Mouse (Mus musculus): ENCODE data around the gene Egln2.

Egln2 gene

DNA sequence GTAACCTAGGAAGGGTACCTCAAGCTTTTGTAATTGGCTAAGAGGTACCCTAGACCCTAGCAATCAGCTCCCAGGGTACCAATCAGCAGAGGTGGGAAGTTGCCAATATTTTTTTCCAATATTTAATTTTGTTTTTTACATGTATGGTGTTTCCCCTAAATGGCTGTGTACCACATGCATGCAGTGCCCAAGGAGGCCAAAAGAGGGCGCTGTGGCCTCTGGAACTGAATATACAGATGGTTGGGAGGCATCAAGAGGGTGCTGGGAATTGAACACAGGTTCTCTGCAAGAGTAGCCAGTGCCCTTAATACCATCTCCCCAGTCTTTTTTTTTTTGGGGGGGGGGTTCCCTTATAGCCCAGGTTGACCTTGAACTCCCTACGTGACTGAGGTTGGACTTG lies 35.2 kb downstream of the Egln2 start:
- DNase-seq (ENCODE audit: low spot score): no peak

DNA sequence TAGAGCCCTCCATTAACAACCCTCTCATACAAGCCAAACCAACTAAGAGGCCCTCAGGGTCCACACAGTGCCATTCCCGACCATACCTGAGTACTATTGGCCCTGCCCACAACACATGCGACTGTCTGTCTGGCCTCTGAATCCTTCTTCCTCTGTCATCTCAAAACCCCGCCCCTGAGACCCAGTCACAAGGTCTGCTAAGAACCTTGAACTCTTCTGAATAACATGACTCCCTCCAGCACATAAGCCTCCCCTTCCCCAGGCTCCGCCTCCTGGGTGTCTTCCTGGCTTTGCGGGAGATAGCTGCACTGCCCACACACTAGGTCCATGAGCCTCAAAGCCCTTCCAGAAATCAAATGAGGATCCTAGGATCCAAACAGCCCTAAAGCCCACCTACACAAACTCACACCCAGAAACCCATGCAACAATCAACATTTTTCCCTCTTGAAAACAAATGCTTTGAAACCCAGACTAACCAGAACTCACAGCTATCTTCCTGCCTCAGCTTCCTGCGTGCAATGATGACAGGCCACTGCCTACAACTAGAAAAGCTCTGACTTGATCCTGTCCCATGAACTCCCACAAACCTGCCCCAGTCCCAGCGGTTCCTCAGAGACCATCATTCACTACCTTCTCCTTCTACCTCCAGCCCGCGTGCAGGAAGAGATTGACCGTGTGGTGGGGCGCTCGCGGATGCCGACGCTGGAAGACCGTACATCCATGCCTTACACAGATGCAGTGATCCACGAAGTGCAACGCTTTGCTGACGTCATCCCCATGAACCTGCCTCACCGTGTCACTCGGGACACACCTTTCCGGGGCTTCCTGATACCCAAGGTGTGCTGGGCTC lies 35.9 kb downstream of the Egln2 start:
- DNase-seq (ENCODE audit: low spot score): no peak

DNA sequence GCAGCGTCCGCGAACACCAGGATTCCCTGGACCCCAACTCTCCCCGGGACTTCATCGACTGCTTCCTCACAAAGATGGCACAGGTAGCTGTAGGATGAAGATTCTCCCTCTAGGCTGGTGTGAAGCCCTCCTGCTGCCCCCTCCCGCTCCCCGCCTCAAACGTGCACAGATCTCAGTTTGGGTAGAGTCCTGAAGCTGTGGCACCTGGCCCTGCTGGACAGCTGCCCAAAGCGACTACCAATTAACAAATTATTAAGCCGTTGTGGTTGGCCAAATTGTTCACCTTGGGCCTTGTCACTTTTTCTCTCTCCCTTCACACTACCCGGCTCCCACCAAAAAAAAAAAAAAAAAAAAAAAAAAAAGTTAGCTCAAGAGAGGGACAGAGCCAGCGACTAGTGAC lies 36.8 kb downstream of the Egln2 start:
- no peak for DNase-seq (ENCODE audit: low spot score)

DNA sequence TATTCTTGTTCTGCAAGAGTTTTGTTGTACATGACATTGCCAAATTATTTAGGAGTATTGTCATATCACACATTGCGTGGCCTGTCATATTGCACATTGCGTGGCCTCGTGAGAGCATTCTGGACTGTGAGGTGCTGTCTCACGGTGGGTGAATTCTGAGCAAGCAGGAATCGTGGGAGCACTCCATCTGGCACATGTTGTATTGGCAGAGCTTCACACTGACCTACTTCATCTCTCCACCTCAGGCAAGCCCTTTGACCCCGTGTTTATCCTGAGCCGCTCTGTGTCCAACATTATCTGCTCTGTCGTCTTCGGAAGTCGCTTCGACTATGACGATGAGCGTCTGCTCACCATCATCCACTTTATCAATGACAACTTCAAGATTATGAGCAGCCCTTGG lies 37.7 kb downstream of the Egln2 start:
- no peak for DNase-seq (ENCODE audit: low spot score)

DNA sequence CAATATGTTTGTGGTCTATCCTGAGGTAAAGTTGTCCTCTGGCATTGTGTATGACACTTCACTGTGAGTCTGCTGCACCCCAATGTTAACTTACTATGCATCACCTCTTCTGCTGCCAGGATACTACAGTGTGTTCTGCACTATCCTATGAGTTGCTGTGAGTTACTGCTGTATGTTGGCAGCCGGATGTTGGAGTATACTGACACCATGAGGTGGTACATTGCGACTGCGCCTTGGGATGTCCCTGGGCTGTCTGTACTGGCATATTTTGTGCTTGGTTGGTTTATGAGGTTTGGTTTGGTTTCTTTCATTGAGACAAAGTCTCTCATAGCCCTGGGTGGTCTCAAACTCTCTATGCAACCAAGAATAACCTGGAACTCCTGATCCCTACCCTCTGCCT lies 38.4 kb downstream of the Egln2 start:
- DNase-seq (ENCODE audit: low spot score): peak; percentile 40

DNA sequence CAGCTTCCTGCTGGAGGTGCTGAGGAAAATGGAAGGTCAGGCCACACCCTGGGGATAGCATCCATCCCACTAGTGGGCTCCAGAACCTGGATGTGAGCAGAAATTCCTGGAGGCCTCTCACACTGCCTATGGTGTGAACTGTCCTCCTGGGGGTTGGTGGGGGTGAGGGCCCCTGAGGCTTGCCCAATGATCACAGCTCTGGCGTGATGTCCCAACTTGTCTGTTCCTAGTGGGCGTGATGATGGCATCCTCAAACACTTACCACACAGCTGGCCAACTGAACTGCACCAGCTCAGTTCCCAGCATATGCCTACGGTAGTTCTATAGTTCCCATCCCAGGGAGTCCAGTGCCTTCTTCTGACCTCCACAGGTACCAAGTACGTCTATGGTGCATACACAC lies 41.6 kb downstream of the Egln2 start:
- DNase-seq (ENCODE audit: low spot score): no peak

DNA sequence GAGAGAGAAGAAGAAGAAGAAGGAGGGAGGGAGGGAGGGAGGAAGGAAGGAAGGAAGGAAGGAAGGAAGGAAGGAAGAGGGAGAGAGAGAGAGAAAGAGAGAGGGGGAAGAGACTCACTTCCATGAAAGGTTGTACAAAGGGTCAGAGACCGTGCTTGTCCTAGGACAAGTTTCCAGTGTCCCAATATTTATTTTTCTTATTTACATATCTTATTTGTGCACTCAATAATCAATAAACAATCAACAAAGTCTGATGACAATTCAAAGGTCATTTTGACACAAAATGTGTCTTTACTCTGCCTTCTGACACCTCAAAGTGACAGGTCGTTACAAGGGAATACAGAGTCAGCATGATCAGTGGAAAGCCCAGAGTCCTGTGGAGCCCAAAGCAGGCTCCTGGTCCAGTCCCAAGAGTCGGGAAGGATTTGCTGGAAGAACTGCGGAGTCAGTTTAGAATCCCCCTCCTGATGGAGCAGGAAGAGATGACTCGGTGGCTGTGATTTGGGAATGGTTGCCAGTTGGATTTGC lies 42.2 kb downstream of the Egln2 start:
- DNase-seq (ENCODE audit: low spot score): no peak

DNA sequence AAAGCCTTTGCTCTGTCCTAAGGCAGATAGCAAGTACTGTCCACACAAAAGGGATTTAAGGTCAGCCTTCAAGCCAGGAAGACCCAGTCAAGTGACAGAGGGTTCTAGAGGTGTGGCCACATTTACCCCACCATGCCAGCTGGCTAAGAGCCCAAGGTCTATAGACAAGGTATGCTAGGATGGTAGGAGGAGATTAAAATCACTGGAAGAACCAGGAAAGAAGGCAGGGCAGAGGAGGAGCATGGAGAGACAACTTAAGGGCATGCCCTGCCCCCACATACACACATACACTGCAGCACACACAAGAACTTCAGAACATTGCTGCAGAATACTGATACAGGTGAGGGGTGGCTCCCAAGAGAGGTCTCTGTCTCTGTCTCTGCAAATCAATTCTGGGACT lies 46.9 kb downstream of the Egln2 start, which contains the start of gene Cyp2f2:
TSS of gene Cyp2f2 (plus strand) at position 234 of the 400 bp plus-strand sequence.
- DNase-seq (ENCODE audit: low spot score): no peak

DNA sequence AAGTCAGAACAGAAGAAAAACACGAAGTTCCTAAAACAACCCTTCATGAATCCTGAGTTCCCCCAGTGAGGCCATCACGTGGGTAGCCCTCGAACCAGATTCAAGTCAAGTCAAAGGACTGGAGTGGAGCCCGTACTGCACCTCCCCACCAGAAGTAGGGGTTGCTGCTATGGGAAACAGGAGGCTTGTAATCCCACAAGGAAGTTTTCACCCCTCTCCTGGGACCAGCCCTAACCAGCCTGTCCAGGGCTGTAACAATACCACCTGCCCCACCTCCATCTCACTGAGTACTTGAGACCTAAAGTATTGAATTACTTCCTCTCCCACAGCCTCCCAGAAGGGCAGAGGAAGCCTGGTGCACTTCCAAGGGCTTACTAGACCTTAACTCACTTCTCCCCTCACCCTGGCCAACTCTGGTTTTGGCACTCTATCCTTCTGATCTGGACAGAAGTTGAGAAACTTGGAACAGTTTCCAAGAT lies 48.5 kb downstream of the Egln2 start:
- no peak for DNase-seq (ENCODE audit: low spot score)

DNA sequence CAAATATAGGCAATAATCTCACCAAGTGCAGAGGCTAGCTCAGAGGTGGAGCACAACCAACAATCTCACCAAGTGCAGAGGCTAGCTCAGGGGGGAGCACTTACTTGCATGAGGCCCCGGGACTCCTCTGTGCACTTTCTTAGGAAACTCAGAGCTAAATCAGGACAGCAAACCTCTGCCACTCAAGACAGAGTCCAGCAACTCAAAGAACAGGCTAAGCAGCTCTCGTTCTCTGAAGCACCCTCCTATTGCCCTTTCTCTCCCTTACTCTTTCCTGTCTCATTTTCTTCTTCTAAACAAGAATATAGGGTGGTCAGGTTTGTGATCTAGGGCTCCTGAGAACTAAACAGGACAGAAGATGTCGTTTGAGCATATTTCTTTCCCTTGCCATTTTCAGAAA lies 54.6 kb downstream of the Egln2 start:
- DNase-seq (ENCODE audit: low spot score): no peak

DNA sequence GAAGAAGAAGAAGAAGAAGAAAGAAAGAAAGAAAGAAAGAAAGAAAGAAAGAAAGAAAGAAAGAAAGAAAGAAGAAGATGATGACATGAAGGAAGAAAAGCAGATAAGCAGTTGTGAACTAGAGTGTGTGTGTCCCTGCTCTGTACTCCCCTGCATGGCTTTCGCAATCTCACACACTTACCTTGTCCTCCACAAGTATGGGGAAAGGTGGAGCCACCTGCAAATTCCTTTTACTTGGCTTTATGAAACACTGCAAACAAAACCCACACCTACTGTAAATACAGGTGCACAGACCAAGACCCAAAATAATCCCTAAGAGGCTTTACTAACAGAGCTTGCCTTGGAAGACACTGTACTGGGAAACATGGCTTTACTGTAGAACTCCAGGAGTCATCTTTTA lies 55.6 kb downstream of the Egln2 start:
- DNase-seq (ENCODE audit: low spot score): no peak

DNA sequence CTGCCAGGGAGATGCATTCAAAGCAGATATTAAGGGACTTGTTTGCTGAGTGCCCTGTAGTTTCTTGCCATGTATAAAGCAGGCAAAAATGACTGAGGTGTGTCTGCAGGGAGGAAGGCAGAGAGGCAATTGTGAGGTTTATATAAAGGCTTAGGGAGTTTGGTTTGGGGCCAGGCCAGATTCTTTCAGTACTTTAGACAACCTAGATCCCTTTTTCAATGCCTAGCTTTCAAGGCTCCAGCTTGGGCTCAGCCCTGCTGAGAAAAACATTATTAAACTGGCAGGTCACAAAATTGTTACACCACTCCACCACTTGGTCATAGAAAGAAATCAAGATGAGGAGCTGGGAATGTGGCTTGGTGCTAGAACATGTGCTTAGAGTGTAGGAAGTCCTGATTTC lies 56.3 kb downstream of the Egln2 start:
- DNase-seq (ENCODE audit: low spot score): no peak

Measured in retina, embryonic 14.5 days (tissue).